Mouse (Mus musculus) E14TG2a.4 (cell line): Measurements from ENCODE around the gene Hoxc6.

ENCODE experiments used
- CTCF ChIP-seq: conservative IDR thresholded peaks from 2 replicates; pipeline ENCODE4 v1.5.1; 2014; ENCODE audit warnings: low read length
- NANOG ChIP-seq: IDR thresholded peaks from 2 replicates; pipeline ENCODE4 v1.6.1; 2014; ENCODE audit warnings: borderline replicate concordance, low read length, mixed read lengths
- POU5F1 ChIP-seq: IDR thresholded peaks from 2 replicates; pipeline ENCODE4 v1.6.1; 2014; ENCODE audit warnings: low read length, borderline replicate concordance

DNA sequence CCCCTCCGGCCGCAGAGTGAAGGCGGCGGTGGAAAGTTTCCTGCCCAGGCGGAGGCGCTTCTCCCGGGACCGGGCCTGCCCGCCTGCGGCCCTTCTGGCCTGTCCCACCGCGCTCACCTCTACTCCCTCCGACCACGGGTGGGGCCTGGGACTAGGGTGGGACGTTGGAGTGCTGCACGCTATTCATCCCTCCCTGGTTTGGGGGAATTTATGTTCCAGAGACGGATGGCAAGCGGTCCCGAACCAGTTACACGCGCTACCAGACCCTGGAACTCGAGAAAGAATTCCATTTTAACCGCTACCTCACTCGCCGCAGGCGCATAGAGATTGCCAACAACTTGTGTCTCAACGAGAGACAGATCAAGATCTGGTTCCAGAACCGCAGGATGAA lies 16.9 kb downstream of the Hoxc6 start:
- TF ChIP-seq NANOG (no peak), CTCF (no peak), POU5F1 (no peak)
